Mouse (Mus musculus) ES-Bruce4 (cell line): ENCODE results near the gene Hspb7.

ENCODE experiments used
- CTCF ChIP-seq: IDR thresholded peaks from one replicate; pipeline ENCODE4 v1.8.1; 2011; ENCODE audit warnings: low read depth, low read length
- POLR2A ChIP-seq: IDR thresholded peaks from one replicate; pipeline ENCODE4 v1.8.1; 2011; ENCODE audit warnings: low read length; ENCODE audit not compliant: insufficient read depth

DNA sequence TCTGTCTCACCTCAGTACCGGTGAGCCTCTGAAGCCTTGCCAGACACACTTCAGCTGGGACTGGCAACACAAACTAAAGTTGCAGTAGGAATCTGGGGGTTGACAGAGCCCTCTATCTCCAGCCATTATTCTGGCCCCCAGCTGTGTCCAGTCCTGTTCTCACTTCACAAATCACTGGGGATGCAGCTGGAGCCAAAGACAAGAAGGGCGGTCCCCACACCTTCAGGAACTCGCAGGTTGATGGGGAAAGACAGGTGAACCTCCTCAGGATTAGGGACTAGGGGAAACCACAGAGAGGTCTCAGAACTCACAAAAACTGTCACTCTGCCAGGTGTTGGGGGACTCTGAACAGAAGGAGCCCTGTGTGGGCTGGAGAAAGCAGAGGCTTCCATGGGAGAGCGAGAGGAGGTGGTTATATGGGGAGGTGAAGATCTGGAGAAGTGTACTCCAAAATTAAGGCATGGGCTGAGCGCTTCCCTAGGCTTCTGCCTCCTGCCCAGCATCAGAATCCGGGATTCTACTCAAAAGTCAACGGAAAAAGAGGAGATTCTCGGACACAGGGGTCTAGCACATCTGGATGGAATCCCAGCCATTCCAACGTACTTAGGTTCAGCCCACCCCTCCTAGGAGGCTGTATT is at the start of gene Hspb7:
- TF ChIP-seq CTCF (no peak), POLR2A (no peak)
